Mouse (Mus musculus): ENCODE data around the gene Noc4l. TPM values are rescaled to one million over a fixed set of nuclear protein-coding genes. Genes with fewer than 3 reads are reported as not detected.

Gene Noc4l
- total and polyA plus RNA-seq, 3 experiments = 42.0 to 160 (median 50.7) TPM

DNA sequence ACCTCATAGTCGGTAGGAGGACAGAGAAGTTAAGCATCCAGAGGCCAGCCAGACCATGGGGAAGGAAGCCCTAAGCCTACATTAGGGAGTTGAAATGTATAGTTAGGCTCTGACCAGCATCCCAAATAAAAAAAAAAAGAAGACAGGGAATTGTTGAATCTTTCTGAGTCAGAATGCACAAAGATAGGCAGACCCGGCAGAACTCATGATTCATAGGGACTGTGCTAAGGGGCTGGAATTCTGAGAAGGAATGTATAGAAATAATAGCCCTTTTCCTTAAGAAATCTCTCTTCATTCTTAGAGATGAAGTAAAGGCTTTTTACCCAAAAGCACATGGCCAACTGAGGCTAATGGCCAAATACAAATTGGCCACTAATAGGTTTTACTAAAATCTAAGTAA, 48.9 kb downstream of the Noc4l start:
- TF ChIP-seq BHLHE40 (IDR thresholded peaks at IDR 0.05; ENCODE audit: low read depth, low read length) = no peak
- TF ChIP-seq MYC (IDR thresholded peaks at IDR 0.05; ENCODE audit: low read depth, low read length) = no peak
- dilution Hi-C loops (cut with MboI; ENCODE audit: extremely low pct_ligation_motif_present, extremely low pct_unique_long_range_greater_than_20kb, low sequenced_read_pairs) = no loop called here
- in situ Hi-C loops (cut with MboI; ENCODE audit: low pct_ligation_motif_present, low pct_unique_long_range_greater_than_20kb, low sequenced_read_pairs) = no loop called here

GRCm38 (mm10) chr5:110603016-110603685, 50.1 kb downstream of the Noc4l start:
- in situ Hi-C loops (cut with MboI; ENCODE audit: low pct_ligation_motif_present, low pct_unique_long_range_greater_than_20kb, low sequenced_read_pairs) = no loop called here
- H3K4me3 ChIP-seq (replicated peaks in 1 of 3; ENCODE audit: low read depth in 2 of 3, low read length in 2 of 3, poor library complexity in 1 of 3) = no peak overlapping the region
- dilution Hi-C loops (cut with MboI; ENCODE audit: extremely low pct_ligation_motif_present, extremely low pct_unique_long_range_greater_than_20kb, low sequenced_read_pairs) = no loop called here
- no peaks in the 10 kb centered on the region for H3K9me3 ChIP-seq (replicated peaks; ENCODE audit: low read length)
- H3K27ac ChIP-seq (ENCODE audit: insufficient read depth, low read depth) = no peak overlapping the region
- no peaks in the 10 kb centered on the region for H3K4me1 ChIP-seq (ENCODE audit: control insufficient read depth in 1 of 2, insufficient read depth in 2 of 2)
- no peak overlapping the region for H3K9ac ChIP-seq (ENCODE audit: insufficient read depth, low read depth)
- no peak for TF ChIP-seq RCOR1 (conservative IDR thresholded peaks at IDR 0.05; ENCODE audit: low read depth, low read length)
- no peak for TF ChIP-seq IRF4 (IDR thresholded peaks at IDR 0.05; ENCODE audit: low read depth, low read length)
- no peak for TF ChIP-seq RAD21 (IDR thresholded peaks at IDR 0.05; ENCODE audit: low read depth, low read length)
- TF ChIP-seq TBP (conservative IDR thresholded peaks at IDR 0.05; ENCODE audit: low read depth, low read length) = no peak
- no peak for TF ChIP-seq SIN3A (IDR thresholded peaks at IDR 0.05; ENCODE audit: low read length)
- no peak for TF ChIP-seq GABPA (IDR thresholded peaks at IDR 0.05; ENCODE audit: insufficient replicate concordance, low read depth, low read length)
- TF ChIP-seq JUN (IDR thresholded peaks at IDR 0.05; ENCODE audit: insufficient read depth, low read depth, low read length) = no peak
- no peak for TF ChIP-seq PAX5 (IDR thresholded peaks at IDR 0.05; ENCODE audit: low read length)
- no peak for TF ChIP-seq MAX (IDR thresholded peaks at IDR 0.05; ENCODE audit: low read length)
- TF ChIP-seq BHLHE40 (IDR thresholded peaks at IDR 0.05; ENCODE audit: low read depth, low read length) = no peak
- TF ChIP-seq POLR2AphosphoS2 (IDR thresholded peaks at IDR 0.05; ENCODE audit: low read depth, low read length) = no peak
- no peak for TF ChIP-seq EP300 (IDR thresholded peaks at IDR 0.05; ENCODE audit: low read length)
- TF ChIP-seq SMC3 (IDR thresholded peaks at IDR 0.05; ENCODE audit: low read depth, low read length) = no peak
- TF ChIP-seq HCFC1 (IDR thresholded peaks at IDR 0.05; ENCODE audit: low read depth, low read length) = no peak
- no peak for TF ChIP-seq ELF1 (IDR thresholded peaks at IDR 0.05; ENCODE audit: low read depth, low read length)
- no peak for TF ChIP-seq ZKSCAN1 (IDR thresholded peaks at IDR 0.05; ENCODE audit: borderline replicate concordance, low read depth, low read length)
- no peaks in the 10 kb centered on the region for H3K79me2 ChIP-seq (replicated peaks; ENCODE audit: control insufficient read depth, extremely low read depth, insufficient read depth, poor library complexity, severe bottlenecking)
- peaks cover 83% of the 10 kb centered on the region for H3K27me3 ChIP-seq (replicated peaks)
- no peak overlapping the region for H3K4me2 ChIP-seq (ENCODE audit: insufficient read depth, low read depth, poor library complexity, severe bottlenecking)
- no peak for DNase-seq (ENCODE audit: extremely low read depth)
- H3K36me3 ChIP-seq (replicated peaks in 1 of 2; ENCODE audit: control insufficient read depth in 1 of 2, insufficient read depth in 1 of 2, low read length in 1 of 2) = no peaks in the 10 kb centered on the region

More for the DNA sequence above, 48.9 kb downstream of the Noc4l start:
- Histone ChIP-seq H3K9ac (ENCODE audit: insufficient read depth, low read depth) (no peak overlapping the region), H3K79me2 (replicated peaks; ENCODE audit: control insufficient read depth, extremely low read depth, insufficient read depth, poor library complexity, severe bottlenecking) (no peaks in the 10 kb centered on the region), H3K9me3 (replicated peaks; ENCODE audit: low read length) (no peaks in the 10 kb centered on the region), H3K27me3 (replicated peaks) (peaks cover 75% of the 10 kb centered on the region), H3K4me3 (replicated peaks in 1 of 3; ENCODE audit: low read depth in 2 of 3, low read length in 2 of 3, poor library complexity in 1 of 3) (no peak overlapping the region), H3K4me1 (ENCODE audit: control insufficient read depth in 1 of 2, insufficient read depth in 2 of 2) (no peaks in the 10 kb centered on the region), H3K27ac (ENCODE audit: insufficient read depth, low read depth) (no peak overlapping the region), H3K36me3 (replicated peaks in 1 of 2; ENCODE audit: control insufficient read depth in 1 of 2, insufficient read depth in 1 of 2, low read length in 1 of 2) (no peaks in the 10 kb centered on the region), H3K4me2 (ENCODE audit: insufficient read depth, low read depth, poor library complexity, severe bottlenecking) (no peak overlapping the region)
- no peak for DNase-seq (ENCODE audit: extremely low read depth)

Other genes with a start within 250 kb of the Noc4l start
- 9.1 and 9.8 TPM in 2 replicates for gene Fbrsl1, start 204.9 kb downstream of the Noc4l start, total RNA-seq (2012; rRNA removed)
- gene Fbrsl1, start 204.9 kb downstream of the Noc4l start, total RNA-seq (2014; rRNA removed) = 3.0 and 4.1 TPM in 2 replicates
- gene Fbrsl1, start 204.9 kb downstream of the Noc4l start, polyA plus RNA-seq (2012; ENCODE audit: insufficient read length, low read depth) = 26.7 and 32.0 TPM in 2 replicates
- not detected in 2 replicates for gene Galnt9, start 109.1 kb downstream of the Noc4l start, total RNA-seq (2012; rRNA removed)
- gene Galnt9, start 109.1 kb downstream of the Noc4l start, total RNA-seq (2014; rRNA removed) = not detected in 2 replicates
- gene Galnt9, start 109.1 kb downstream of the Noc4l start, polyA plus RNA-seq (2012; ENCODE audit: insufficient read length, low read depth) = not detected in 2 replicates
- 12.3 and 16.3 TPM in 2 replicates for gene Ddx51, start within 50 bp of the Noc4l start, total RNA-seq (2012; rRNA removed)
- 11.8 and 13.7 TPM in 2 replicates for gene Ddx51, start within 50 bp of the Noc4l start, total RNA-seq (2014; rRNA removed)
- 38.6 and 52.2 TPM in 2 replicates for gene Ddx51, start within 50 bp of the Noc4l start, polyA plus RNA-seq (2012; ENCODE audit: insufficient read length, low read depth)
- gene Ep400, start 117.3 kb upstream of the Noc4l start, total RNA-seq (2012; rRNA removed) = 28.6 and 30.9 TPM in 2 replicates
- 12.1 and 13.3 TPM in 2 replicates for gene Ep400, start 117.3 kb upstream of the Noc4l start, total RNA-seq (2014; rRNA removed)
- gene Ep400, start 117.3 kb upstream of the Noc4l start, polyA plus RNA-seq (2012; ENCODE audit: insufficient read length, low read depth) = 41.1 and 55.8 TPM in 2 replicates
- gene Pus1, start 127.2 kb upstream of the Noc4l start, total RNA-seq (2012; rRNA removed) = 84.6 and 99.3 TPM in 2 replicates
- gene Pus1, start 127.2 kb upstream of the Noc4l start, total RNA-seq (2014; rRNA removed) = 54.4 and 59.1 TPM in 2 replicates
- 72.4 and 93.1 TPM in 2 replicates for gene Pus1, start 127.2 kb upstream of the Noc4l start, polyA plus RNA-seq (2012; ENCODE audit: insufficient read length, low read depth)
- gene Ulk1, start 156.7 kb upstream of the Noc4l start, total RNA-seq (2012; rRNA removed) = 6.3 and 8.4 TPM in 2 replicates
- 2.4 and 2.7 TPM in 2 replicates for gene Ulk1, start 156.7 kb upstream of the Noc4l start, total RNA-seq (2014; rRNA removed)
- gene Ulk1, start 156.7 kb upstream of the Noc4l start, polyA plus RNA-seq (2012; ENCODE audit: insufficient read length, low read depth) = 10.0 and 13.6 TPM in 2 replicates
- gene Hscb, start 186.4 kb upstream of the Noc4l start, total RNA-seq (2012; rRNA removed) = 39.3 and 59.5 TPM in 2 replicates
- 51.9 and 64.0 TPM in 2 replicates for gene Hscb, start 186.4 kb upstream of the Noc4l start, total RNA-seq (2014; rRNA removed)
- gene Hscb, start 186.4 kb upstream of the Noc4l start, polyA plus RNA-seq (2012; ENCODE audit: insufficient read length, low read depth) = 26.5 and 28.2 TPM in 2 replicates
- 22.5 and 27.6 TPM in 2 replicates for gene Chek2, start 186.6 kb upstream of the Noc4l start, total RNA-seq (2012; rRNA removed)
- 41.6 and 43.8 TPM in 2 replicates for gene Chek2, start 186.6 kb upstream of the Noc4l start, total RNA-seq (2014; rRNA removed)
- 18.7 and 25.0 TPM in 2 replicates for gene Chek2, start 186.6 kb upstream of the Noc4l start, polyA plus RNA-seq (2012; ENCODE audit: insufficient read length, low read depth)
- gene Ttc28, start 226.4 kb upstream of the Noc4l start, total RNA-seq (2012; rRNA removed) = 0.29 and 0.89 TPM in 2 replicates
- gene Ttc28, start 226.4 kb upstream of the Noc4l start, total RNA-seq (2014; rRNA removed) = 0.28 and 0.42 TPM in 2 replicates
- gene Ttc28, start 226.4 kb upstream of the Noc4l start, polyA plus RNA-seq (2012; ENCODE audit: insufficient read length, low read depth) = 0.15 and 0.21 TPM in 2 replicates

Data from CH12.LX (cell line).